In the genomic region with DNA sequence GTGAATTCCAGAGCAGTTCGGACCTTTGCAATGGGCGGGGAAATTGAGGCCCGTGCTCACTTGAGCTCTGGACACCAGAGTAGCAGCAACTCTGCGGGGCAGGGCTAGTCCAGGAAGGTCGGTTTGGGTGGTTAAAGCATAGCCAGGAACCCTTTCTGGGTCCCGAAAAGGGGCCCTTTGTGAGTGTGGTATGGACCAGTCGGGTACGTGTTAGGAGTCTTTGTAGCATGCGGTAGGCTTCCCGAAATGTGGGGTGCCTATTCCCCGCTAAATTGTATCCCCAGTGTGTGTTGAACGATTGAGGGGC, we compare ENCODE assay signal across 8 mouse cellular contexts. TPM values are rescaled to one million over a fixed set of nuclear protein-coding genes. Genes with fewer than 3 reads are reported as not detected.
DNase-seq lines count a peak whose midpoint lies in the region; ATAC-seq and TF ChIP-seq lines count a peak whose summit lies in the region.

No protein-coding gene starts in this region.

- no peak for TF ChIP-seq EP300 in CH12.LX (IDR thresholded peaks at IDR 0.05; ENCODE audit: low read length)

- H3K4me1 ChIP-seq in CH12.LX (ENCODE audit: control insufficient read depth in 1 of 2, insufficient read depth in 2 of 2) = peaks cover 0 to 38% of the 10 kb centered on the region in 2 experiments; a peak in 2 of 4 replicates
- H3K4me1 ChIP-seq in forebrain, embryonic 14.5 days (ENCODE audit: control insufficient read depth, insufficient read depth, low read length) = peaks cover 5% of the 10 kb centered on the region
- H3K4me1 ChIP-seq in liver, embryonic 13.5 days (replicated peaks) = peaks cover 41% of the 10 kb centered on the region

- H3K27ac ChIP-seq in CH12.LX (ENCODE audit: insufficient read depth, low read depth) = no peak overlapping the region
- 0 out of 2 replicates have a peak overlapping the region, but pooled peaks have one; percentile 54 for H3K27ac ChIP-seq in forebrain, embryonic 14.5 days (ENCODE audit: low read depth, low read length)
- peak overlapping the region; percentile 90 for H3K27ac ChIP-seq in liver, embryonic 13.5 days

- no peak for TF ChIP-seq CTCF in CH12.LX (conservative IDR thresholded peaks at IDR 0.05 in 1 of 2, IDR thresholded peaks at IDR 0.05 in 1 of 2; ENCODE audit: low read depth in 2 of 2, low read length in 2 of 2)

- DNase-seq in adrenal gland, postnatal 14 days = peak; percentile 16
- DNase-seq in adrenal gland, adult 2 months = no peak
- no peak for DNase-seq in CH12.LX (ENCODE audit: extremely low read depth)
- DNase-seq in forebrain, embryonic 14.5 days (ENCODE audit: low spot score) = no peak
- no peak for DNase-seq in liver, embryonic 13.5 days
- no peak for DNase-seq in c-Kit-positive CD71-positive TER-119-positive erythroid progenitor cells, embryonic 14.5 days (ENCODE audit: low spot score)
- no peak for DNase-seq in layer of hippocampus, adult 9-11 months

- peak overlapping the region; percentile 78 to 89 (median 80) for H3K4me3 ChIP-seq in CH12.LX (replicated peaks in 1 of 3; ENCODE audit: low read depth in 2 of 3, low read length in 2 of 3, poor library complexity in 1 of 3)
- H3K4me3 ChIP-seq in forebrain, embryonic 14.5 days (ENCODE audit: low read depth, low read length) = peak overlapping the region; percentile 75
- H3K4me3 ChIP-seq in liver, embryonic 13.5 days (replicated peaks) = peak overlapping the region; percentile 86

- H3K79me2 ChIP-seq in CH12.LX (replicated peaks; ENCODE audit: control insufficient read depth, extremely low read depth, insufficient read depth, poor library complexity, severe bottlenecking) = peaks cover 60% of the 10 kb centered on the region

- in situ Hi-C loops in CH12.LX (cut with MboI; ENCODE audit: low pct_ligation_motif_present, low pct_unique_long_range_greater_than_20kb, low sequenced_read_pairs) = loop anchor here (5.0 kb wide), 1 partner anchor 36 kb away; a partner anchor contains a TSS

- TF ChIP-seq POLR2A in CH12.LX (IDR thresholded peaks at IDR 0.05; ENCODE audit: low read depth, low read length) = no peak

- H3K4me2 ChIP-seq in CH12.LX (ENCODE audit: insufficient read depth, low read depth, poor library complexity, severe bottlenecking) = peak overlapping the region; percentile 81; the same call in 1 of the 2 replicates
- peak overlapping the region; percentile 88 for H3K4me2 ChIP-seq in forebrain, embryonic 14.5 days (ENCODE audit: low read length)
- peak overlapping the region; percentile 92 for H3K4me2 ChIP-seq in liver, embryonic 13.5 days

- no peak for TF ChIP-seq RAD21 in CH12.LX (IDR thresholded peaks at IDR 0.05; ENCODE audit: low read depth, low read length)

- dilution Hi-C loops in CH12.LX (cut with MboI; ENCODE audit: extremely low pct_ligation_motif_present, extremely low pct_unique_long_range_greater_than_20kb, low sequenced_read_pairs) = no loop called here

- under 1% methylated on average over 12 of the region's 12 CpGs for WGBS in forebrain, embryonic 14.5 days
- WGBS in liver, embryonic 13.5 days (ENCODE audit: insufficient replicate concordance) = 2% methylated on average over 12 of the region's 12 CpGs

- peak overlapping the region; percentile 82 for H3K9ac ChIP-seq in CH12.LX (ENCODE audit: insufficient read depth, low read depth)
- H3K9ac ChIP-seq in forebrain, embryonic 14.5 days (ENCODE audit: low read length) = peak overlapping the region; percentile 72
- peak overlapping the region; percentile 91 for H3K9ac ChIP-seq in liver, embryonic 13.5 days

- no peaks in the 10 kb centered on the region for H3K27me3 ChIP-seq in CH12.LX (replicated peaks)
- H3K27me3 ChIP-seq in forebrain, embryonic 14.5 days (replicated peaks; ENCODE audit: control insufficient read depth, insufficient read depth, low read length) = no peaks in the 10 kb centered on the region
- H3K27me3 ChIP-seq in liver, embryonic 13.5 days = no peaks in the 10 kb centered on the region

- ATAC-seq in forebrain, embryonic 14.5 days = no peak
- ATAC-seq in liver, embryonic 13.5 days (ENCODE audit: low read depth) = no peak
- ATAC-seq in erythroid progenitor cell, adult 5-6 weeks (replicated peaks; ENCODE audit: low FRiP score, poor library complexity, severe bottlenecking) = no peak

- no peaks in the 10 kb centered on the region for H3K9me3 ChIP-seq in CH12.LX (replicated peaks; ENCODE audit: low read length)
- H3K9me3 ChIP-seq in forebrain, embryonic 14.5 days (replicated peaks; ENCODE audit: control insufficient read depth, low read length) = no peaks in the 10 kb centered on the region
- H3K9me3 ChIP-seq in liver, embryonic 13.5 days (replicated peaks) = no peaks in the 10 kb centered on the region

- peaks cover 17 to 32% of the 10 kb centered on the region in 2 experiments for H3K36me3 ChIP-seq in CH12.LX (replicated peaks in 1 of 2; ENCODE audit: control insufficient read depth in 1 of 2, insufficient read depth in 1 of 2, low read length in 1 of 2)
- peaks cover 18% of the 10 kb centered on the region for H3K36me3 ChIP-seq in forebrain, embryonic 14.5 days (ENCODE audit: control insufficient read depth, insufficient read depth, low read length)
- H3K36me3 ChIP-seq in liver, embryonic 13.5 days = peaks cover 32% of the 10 kb centered on the region

TF ChIP-seq in CH12.LX, 34 proteins besides CTCF, POLR2A, EP300 and RAD21 (continues in another document):
- TF ChIP-seq MAFK (IDR thresholded peaks at IDR 0.05; ENCODE audit: insufficient replicate concordance, low read length) = no peak
- no peak for TF ChIP-seq ELF1 (IDR thresholded peaks at IDR 0.05; ENCODE audit: low read depth, low read length)
- no peak for TF ChIP-seq ZNF384 (IDR thresholded peaks at IDR 0.05; ENCODE audit: low read depth, low read length)

RNA-seq across cellular contexts. Expression of a gene that starts 0.6 kb away (rescaled TPM):
- total RNA-seq in adrenal gland, postnatal 14 days (2021) = 8.3 and 10.2 TPM in 2 replicates
- 1 to 10 TPM; 1.6 to 2.5 TPM for total RNA-seq in adrenal gland, adult 2 months (2021)
- polyA plus RNA-seq in adrenal gland, adult 2 months (2012; rRNA removed) = 1.5 and 2.0 TPM in 2 replicates
- total RNA-seq in CH12.LX (2012; rRNA removed) (39.3 and 55.0 TPM in 2 replicates), CH12.LX (2014; rRNA removed) (18.4 and 18.6 TPM in 2 replicates)
- polyA plus RNA-seq in CH12.LX (2012; ENCODE audit: insufficient read length, low read depth) = 97.1 and 135 TPM in 2 replicates
- 6.8 and 6.9 TPM in 2 replicates for polyA plus RNA-seq in forebrain, embryonic 14.5 days (2014; fragmentation: Nextera tagmentation; extraction: Ambion mirVana)
- 19.8 and 27.1 TPM in 2 replicates for polyA plus RNA-seq in liver, embryonic 13.5 days (2015; fragmentation: Nextera tagmentation; extraction: Ambion mirVana)
- 26.4 and 28.1 TPM in 2 replicates for total RNA-seq in erythroid progenitor cell, adult 5-6 weeks (2015; ENCODE audit: low replicate concordance)
- 32.6 and 39.0 TPM in 2 replicates for total RNA-seq in erythroid progenitor cell, adult 5-6 weeks (2017; ENCODE audit: low replicate concordance)

RNA-seq across cellular contexts. Expression of a gene that starts 4.4 kb away (rescaled TPM):
- total RNA-seq in adrenal gland, postnatal 14 days (2021) = 46.2 and 53.7 TPM in 2 replicates
- total RNA-seq in adrenal gland, adult 2 months (2021) = 10 to 100 TPM; 41.3 to 44.0 TPM
- 66.4 and 70.6 TPM in 2 replicates for polyA plus RNA-seq in adrenal gland, adult 2 months (2012; rRNA removed)
- total RNA-seq in CH12.LX (2012; rRNA removed) (29.3 and 33.5 TPM in 2 replicates), CH12.LX (2014; rRNA removed) (38.0 and 39.4 TPM in 2 replicates)
- polyA plus RNA-seq in CH12.LX (2012; ENCODE audit: insufficient read length, low read depth) = 32.1 and 39.0 TPM in 2 replicates
- polyA plus RNA-seq in forebrain, embryonic 14.5 days (2014; fragmentation: Nextera tagmentation; extraction: Ambion mirVana) = 96.0 and 113 TPM in 2 replicates
- polyA plus RNA-seq in liver, embryonic 13.5 days (2015; fragmentation: Nextera tagmentation; extraction: Ambion mirVana) = 48.0 and 50.9 TPM in 2 replicates
- total RNA-seq in erythroid progenitor cell, adult 5-6 weeks (2015; ENCODE audit: low replicate concordance) = 14.4 and 14.7 TPM in 2 replicates
- total RNA-seq in erythroid progenitor cell, adult 5-6 weeks (2017; ENCODE audit: low replicate concordance) = 27.6 and 28.1 TPM in 2 replicates

RNA-seq across cellular contexts. Expression of a gene that starts 34.0 kb away (rescaled TPM):
- 65.6 and 79.5 TPM in 2 replicates for total RNA-seq in adrenal gland, postnatal 14 days (2021)
- total RNA-seq in adrenal gland, adult 2 months (2021) = 10 to 100 TPM; 83.2 to 83.8 TPM
- 67.8 and 91.2 TPM in 2 replicates for polyA plus RNA-seq in adrenal gland, adult 2 months (2012; rRNA removed)
- 26.8 and 27.8 TPM in 2 replicates for total RNA-seq in CH12.LX (2012; rRNA removed)
- 23.9 and 29.1 TPM in 2 replicates for total RNA-seq in CH12.LX (2014; rRNA removed)
- 24.6 and 26.9 TPM in 2 replicates for polyA plus RNA-seq in CH12.LX (2012; ENCODE audit: insufficient read length, low read depth)
- polyA plus RNA-seq in forebrain, embryonic 14.5 days (2014; fragmentation: Nextera tagmentation; extraction: Ambion mirVana) = 68.8 and 83.7 TPM in 2 replicates
- 14.2 and 15.6 TPM in 2 replicates for polyA plus RNA-seq in liver, embryonic 13.5 days (2015; fragmentation: Nextera tagmentation; extraction: Ambion mirVana)
- total RNA-seq in erythroid progenitor cell, adult 5-6 weeks (2015; ENCODE audit: low replicate concordance) = 4.7 and 8.4 TPM in 2 replicates
- total RNA-seq in erythroid progenitor cell, adult 5-6 weeks (2017; ENCODE audit: low replicate concordance) = 1.9 and 5.6 TPM in 2 replicates

RNA-seq across cellular contexts. Expression of a gene that starts 35.3 kb away (rescaled TPM):
- 86.1 and 91.1 TPM in 2 replicates for total RNA-seq in adrenal gland, postnatal 14 days (2021)
- 10 to 100 TPM; 87.3 to 90.5 TPM for total RNA-seq in adrenal gland, adult 2 months (2021)
- 179 and 197 TPM in 2 replicates for polyA plus RNA-seq in adrenal gland, adult 2 months (2012; rRNA removed)
- 38.9 and 55.1 TPM in 2 replicates for total RNA-seq in CH12.LX (2012; rRNA removed)
- total RNA-seq in CH12.LX (2014; rRNA removed) = 23.4 and 24.5 TPM in 2 replicates
- polyA plus RNA-seq in CH12.LX (2012; ENCODE audit: insufficient read length, low read depth) = 25.3 and 26.8 TPM in 2 replicates
- 170 TPM in 2 replicates for polyA plus RNA-seq in forebrain, embryonic 14.5 days (2014; fragmentation: Nextera tagmentation; extraction: Ambion mirVana)
- polyA plus RNA-seq in liver, embryonic 13.5 days (2015; fragmentation: Nextera tagmentation; extraction: Ambion mirVana) = 13.5 and 14.5 TPM in 2 replicates
- total RNA-seq in erythroid progenitor cell, adult 5-6 weeks (2015; ENCODE audit: low replicate concordance) = 4.0 and 6.7 TPM in 2 replicates
- 2.3 and 35.3 TPM in 2 replicates for total RNA-seq in erythroid progenitor cell, adult 5-6 weeks (2017; ENCODE audit: low replicate concordance)

RNA-seq across cellular contexts. Expression of a gene that starts 35.4 kb away (rescaled TPM):
- total RNA-seq in adrenal gland, postnatal 14 days (2021) = 14.5 and 14.6 TPM in 2 replicates
- total RNA-seq in adrenal gland, adult 2 months (2021) = 1 to 10 TPM; 5.6 TPM
- polyA plus RNA-seq in adrenal gland, adult 2 months (2012; rRNA removed) = 5.2 and 8.4 TPM in 2 replicates
- total RNA-seq in CH12.LX (2012; rRNA removed) (2.2 and 3.2 TPM in 2 replicates), CH12.LX (2014; rRNA removed) (0.41 and 0.52 TPM in 2 replicates)
- 0.51 and 0.91 TPM in 2 replicates for polyA plus RNA-seq in CH12.LX (2012; ENCODE audit: insufficient read length, low read depth)
- 4.7 and 5.0 TPM in 2 replicates for polyA plus RNA-seq in forebrain, embryonic 14.5 days (2014; fragmentation: Nextera tagmentation; extraction: Ambion mirVana)
- polyA plus RNA-seq in liver, embryonic 13.5 days (2015; fragmentation: Nextera tagmentation; extraction: Ambion mirVana) = 1.5 and 1.8 TPM in 2 replicates
- not detected in 2 replicates for total RNA-seq in erythroid progenitor cell, adult 5-6 weeks (2015; ENCODE audit: low replicate concordance)
- 0.98 TPM in 1 of 2 replicates, not detected in the other for total RNA-seq in erythroid progenitor cell, adult 5-6 weeks (2017; ENCODE audit: low replicate concordance)
